ENCODE assay signal across 14 mouse cellular contexts in genomic region chr15:100664813-100665274, GRCm38 (mm10). TPM values are rescaled to one million over a fixed set of nuclear protein-coding genes. Genes with fewer than 3 reads are reported as not detected.
DNase-seq lines count a peak whose midpoint lies in the region.
"Had no signal": no experiment of that assay in that cellular context is flagged by ENCODE, and none has a peak within 500 bp of the region (broad histone marks: within the 10 kb centered on the region; RNA-seq: fewer than 3 reads in every experiment).

No protein-coding gene starts in this region.

- H3K9me3 ChIP-seq in heart, embryonic 10.5 days = no peaks in the 10 kb centered on the region
- H3K9me3 ChIP-seq: forebrain, embryonic 12.5 days; neural tube, embryonic 13.5 days had no signal

- H3K4me3 ChIP-seq in heart, embryonic 10.5 days = no peak overlapping the region
- H3K4me3 ChIP-seq: forebrain, embryonic 12.5 days; neural tube, embryonic 13.5 days had no signal

- H3K27ac ChIP-seq in heart, embryonic 10.5 days = no peak overlapping the region
- H3K27ac ChIP-seq: forebrain, embryonic 12.5 days; neural tube, embryonic 13.5 days had no signal

- WGBS in heart, embryonic 10.5 days = 73% methylated on average over 9 of the region's 9 CpGs

- H3K4me1 ChIP-seq in heart, embryonic 10.5 days = peaks cover 38% of the 10 kb centered on the region

- H3K36me3 ChIP-seq in heart, embryonic 10.5 days = no peaks in the 10 kb centered on the region
- H3K36me3 ChIP-seq: forebrain, embryonic 12.5 days; neural tube, embryonic 13.5 days had no signal

- DNase-seq in 416B (ENCODE audit: low read depth) = peak; percentile 87
- peak; percentile 87 for DNase-seq in T-cell, adult 2 months (ENCODE audit: low spot score)
- peak; percentile 50 for DNase-seq in lung, postnatal 10 days
- DNase-seq in spleen, postnatal 10 days (ENCODE audit: low spot score in 2 of 2) = peak; percentile 29 to 76
- no peak for DNase-seq in heart, embryonic 10.5 days (ENCODE audit: low spot score)
- no peak for DNase-seq in cerebellum, postnatal 36 days
- DNase-seq in adrenal gland, postnatal 10 days = no peak
- DNase-seq in left cerebral cortex, adult 11 months (ENCODE audit: low spot score) = no peak
- DNase-seq: adrenal gland, postnatal 36 days; embryo, embryonic 11 days; layer of hippocampus, postnatal 36 days; right cerebral cortex, postnatal 4 days had no signal

- H3K27me3 ChIP-seq in heart, embryonic 10.5 days (ENCODE audit: insufficient read depth, poor library complexity, severe bottlenecking) = 0 out of 2 replicates have a peak, but pooled peaks cover 5% of the 10 kb centered on the region

RNA-seq across cellular contexts. Expression of gene Bin2, which starts 4.5 kb away (rescaled TPM):
- polyA plus RNA-seq in heart, embryonic 10.5 days (2016; fragmentation: Nextera tagmentation; extraction: Ambion mirVana) = 4.3 and 10.3 TPM in 2 replicates
- total RNA-seq in adrenal gland, postnatal 10 days (2021) = 1 to 10 TPM; 5.5 to 5.8 TPM

RNA-seq across cellular contexts. Expression of gene Cela1, which starts 22.9 kb away (rescaled TPM):
- 1.5 and 2.4 TPM in 2 replicates for polyA plus RNA-seq in heart, embryonic 10.5 days (2016; fragmentation: Nextera tagmentation; extraction: Ambion mirVana)
- total RNA-seq in adrenal gland, postnatal 10 days (2021) = 10 to 100 TPM; 22.1 to 23.9 TPM
- polyA plus RNA-seq: forebrain, embryonic 12.5 days had no signal

RNA-seq across cellular contexts. Expression of gene Smagp, which starts 28.1 kb away (rescaled TPM):
- 16.2 and 16.9 TPM in 2 replicates for polyA plus RNA-seq in heart, embryonic 10.5 days (2016; fragmentation: Nextera tagmentation; extraction: Ambion mirVana)
- total RNA-seq in adrenal gland, postnatal 10 days (2021) = 10 to 100 TPM; 29.6 to 41.6 TPM

RNA-seq across cellular contexts. Expression of gene Dazap2, which starts 49.7 kb away (rescaled TPM):
- polyA plus RNA-seq in heart, embryonic 10.5 days (2016; fragmentation: Nextera tagmentation; extraction: Ambion mirVana) = 209 and 212 TPM in 2 replicates
- 100 to 1,000 TPM; 171 to 182 TPM for total RNA-seq in adrenal gland, postnatal 10 days (2021)

Comparison
In these comparisons a context has a peak if more than half of its experiments do, and no peak if none do; other contexts are left out.
1. DNase-seq: peak in 416B (single experiment), T-cell, adult 2 months (single experiment), lung, postnatal 10 days (single experiment) and spleen, postnatal 10 days (2 of 2); none in heart, embryonic 10.5 days (single experiment), cerebellum, postnatal 36 days (0 of 2), adrenal gland, postnatal 10 days (single experiment) and left cerebral cortex, adult 11 months (single experiment).